Mouse (Mus musculus): ENCODE data around the gene Il1rap. TPM values are rescaled to one million over a fixed set of nuclear protein-coding genes. Genes with fewer than 3 reads are reported as not detected.

Il1rap gene
- polyA plus RNA-seq, 1 experiment from 2014 or later: 14.3 TPM

DNA sequence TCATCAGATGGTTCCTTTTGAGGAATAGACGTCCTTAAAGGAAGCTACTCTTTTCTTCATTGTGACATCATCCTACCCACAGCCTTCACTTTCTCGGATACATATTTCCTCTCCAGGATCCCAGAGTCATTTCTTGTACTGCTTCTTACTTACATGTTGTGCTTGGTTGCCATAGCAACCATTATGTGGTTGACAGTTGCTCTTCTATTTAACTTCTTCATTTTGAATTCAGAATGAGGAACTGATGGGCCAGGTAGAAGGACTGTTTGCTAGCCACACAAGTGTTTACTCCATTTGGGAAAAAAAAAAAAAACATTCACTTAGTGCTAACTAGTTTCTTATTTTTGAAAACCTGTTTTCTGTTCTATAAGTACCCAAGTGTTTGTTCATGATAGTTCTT is 108.3 kb downstream of the Il1rap start:
- DNase-seq (ENCODE audit: low read depth, low spot score): no peak
- in situ Hi-C loops (cut with MboI; ENCODE audit: low pct_unique_long_range_greater_than_20kb): no loop called here
- no peaks in the 10 kb centered on the region for H3K27me3 ChIP-seq
- no peak for ATAC-seq
- no peak for TF ChIP-seq CTCF (IDR thresholded peaks at IDR 0.05)
- CTCF ChIA-PET: no interaction called here
- POLR2A ChIA-PET: no interaction called here

DNA sequence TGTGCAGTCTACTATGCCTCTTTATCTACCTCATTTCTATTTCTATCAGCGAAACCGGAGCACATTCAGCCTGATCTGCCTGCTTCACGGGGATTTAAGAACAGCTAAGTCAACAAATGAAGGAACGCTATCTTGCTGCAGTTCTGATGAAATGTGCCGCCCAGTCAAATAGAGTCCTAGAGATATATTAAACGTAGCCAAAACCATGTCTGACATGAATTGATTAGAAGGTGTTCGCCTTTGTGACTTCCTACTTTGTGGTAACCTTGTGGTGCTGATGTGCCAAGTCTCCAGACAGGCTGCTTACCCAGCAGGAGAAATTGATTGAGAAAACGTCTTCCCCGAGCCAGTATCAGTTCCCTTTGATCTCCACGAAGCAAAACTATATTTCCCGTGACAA is 109.8 kb downstream of the Il1rap start:
- in situ Hi-C loops (cut with MboI; ENCODE audit: low pct_unique_long_range_greater_than_20kb): no loop called here
- CTCF ChIA-PET: interaction anchor here (0.9 kb wide), 1 partner anchor 10 kb away, joined by 3 read pairs; no protein-coding TSS in a partner anchor

DNA sequence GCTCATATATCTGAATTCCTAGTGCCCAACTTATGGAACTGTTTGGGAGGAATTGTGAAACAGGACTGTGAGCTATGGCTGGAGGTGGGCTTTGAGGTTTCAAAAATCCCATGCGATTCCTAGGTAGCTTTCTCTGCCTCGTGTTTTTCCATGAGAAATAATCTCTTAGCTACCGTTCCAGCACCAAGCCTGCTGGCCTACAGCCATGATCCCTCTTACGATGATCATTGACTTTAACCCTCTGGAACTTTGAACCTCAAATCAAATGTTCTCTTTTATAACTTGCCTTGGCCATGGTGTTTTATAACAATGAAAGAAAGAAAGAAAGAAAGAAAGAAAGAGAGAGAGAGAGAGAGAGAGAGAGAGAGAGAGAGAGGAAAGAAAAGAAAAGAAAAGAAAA is 116.6 kb downstream of the Il1rap start:
- no peak for DNase-seq (ENCODE audit: low read depth, low spot score)
- ChIA-PET CTCF (interaction anchor here (1.5 to 1.7 kb wide), 2 partner anchors 14 to 26 kb away, joined by 4 read pairs; no protein-coding TSS in a partner anchor), POLR2A (no interaction called here)
- no peaks in the 10 kb centered on the region for H3K27me3 ChIP-seq
- ATAC-seq: no peak
- in situ Hi-C loops (cut with MboI; ENCODE audit: low pct_unique_long_range_greater_than_20kb): no loop called here
- no peak for TF ChIP-seq CTCF (IDR thresholded peaks at IDR 0.05)

More for the DNA sequence above, 109.8 kb downstream of the Il1rap start:
- ATAC-seq: no peak
- POLR2A ChIA-PET: no interaction called here
- no peak for TF ChIP-seq CTCF (IDR thresholded peaks at IDR 0.05)
- H3K27me3 ChIP-seq: no peaks in the 10 kb centered on the region
- no peak for DNase-seq (ENCODE audit: low read depth, low spot score)

DNA sequence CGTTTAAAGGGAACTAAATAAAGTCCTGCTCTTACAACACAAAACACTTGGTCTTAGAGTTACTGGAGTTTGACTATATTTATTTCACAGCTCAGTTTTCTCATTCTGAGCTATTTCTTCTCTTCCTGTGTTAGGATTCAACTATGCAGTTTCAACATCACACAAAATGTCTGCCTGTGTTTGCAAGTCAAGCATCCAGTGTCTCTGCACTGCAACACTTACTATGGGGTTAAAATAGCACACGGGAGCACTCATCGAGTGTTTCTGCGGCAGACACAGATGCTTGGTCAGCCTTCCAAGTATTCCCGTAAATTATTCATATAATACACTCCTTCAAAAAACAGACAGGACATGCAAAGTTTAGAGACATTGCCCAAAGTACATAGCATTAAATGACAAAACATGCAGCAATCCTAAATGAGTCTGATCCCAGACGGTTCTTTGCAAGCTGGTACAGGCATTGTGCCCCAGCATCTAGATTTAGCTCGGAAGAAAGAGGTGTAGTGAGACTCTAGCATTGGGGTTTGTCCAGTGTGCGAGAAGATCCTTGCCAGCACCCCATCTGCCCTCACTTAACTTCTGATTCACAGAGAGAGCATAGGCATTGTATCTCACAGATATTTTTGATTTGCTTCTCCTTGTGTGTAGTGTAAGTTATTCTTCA is 119.1 kb downstream of the Il1rap start:
- ATAC-seq (no peak), DNase-seq (ENCODE audit: low read depth, low spot score) (no peak)
- CTCF ChIA-PET: interaction anchor here (0.8 kb wide), 1 partner anchor 10 kb away, joined by 3 read pairs; no protein-coding TSS in a partner anchor
- H3K27me3 ChIP-seq: no peaks in the 10 kb centered on the region
- TF ChIP-seq CTCF (IDR thresholded peaks at IDR 0.05): no peak
- POLR2A ChIA-PET: no interaction called here
- in situ Hi-C loops (cut with MboI; ENCODE audit: low pct_unique_long_range_greater_than_20kb): no loop called here

DNA sequence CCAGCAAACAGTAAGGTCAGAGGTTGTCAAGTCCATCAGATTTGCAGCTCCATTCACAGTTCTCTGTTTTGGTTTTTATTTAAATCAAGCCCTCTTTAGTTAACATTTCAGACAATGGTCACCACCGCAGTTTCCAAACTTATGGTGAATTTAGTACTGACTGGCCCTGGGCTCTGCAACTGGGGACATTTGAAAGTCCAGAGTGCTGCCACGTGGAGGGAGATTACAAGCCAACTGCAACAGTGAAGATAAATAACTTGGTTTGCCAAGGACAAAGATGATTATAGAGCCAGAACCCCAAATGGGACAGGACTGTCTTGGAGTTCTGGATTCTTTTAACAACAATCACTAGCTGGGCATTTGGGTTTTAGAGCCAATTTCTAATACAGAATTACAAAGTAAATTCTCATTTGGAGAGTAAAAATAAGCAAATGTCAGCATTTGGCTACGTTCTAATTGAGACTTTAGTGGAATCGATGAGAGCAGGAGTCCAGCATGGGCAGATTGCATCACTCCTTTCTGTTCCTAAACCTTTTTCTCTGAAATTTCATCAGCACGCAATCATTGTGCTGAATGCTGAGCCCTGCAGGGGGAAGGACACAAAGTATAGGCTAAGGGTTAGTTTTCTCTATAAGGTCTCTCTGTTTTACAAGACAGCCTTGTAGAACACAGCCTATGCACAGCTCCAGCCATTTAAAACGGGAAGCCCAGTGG is 124.3 kb downstream of the Il1rap start:
- H3K27me3 ChIP-seq: no peaks in the 10 kb centered on the region
- DNase-seq (ENCODE audit: low read depth, low spot score) (no peak), ATAC-seq (no peak)
- ChIA-PET POLR2A (no interaction called here), CTCF (no interaction called here)
- in situ Hi-C loops (cut with MboI; ENCODE audit: low pct_unique_long_range_greater_than_20kb): no loop called here
- no peak for TF ChIP-seq CTCF (IDR thresholded peaks at IDR 0.05)

DNA sequence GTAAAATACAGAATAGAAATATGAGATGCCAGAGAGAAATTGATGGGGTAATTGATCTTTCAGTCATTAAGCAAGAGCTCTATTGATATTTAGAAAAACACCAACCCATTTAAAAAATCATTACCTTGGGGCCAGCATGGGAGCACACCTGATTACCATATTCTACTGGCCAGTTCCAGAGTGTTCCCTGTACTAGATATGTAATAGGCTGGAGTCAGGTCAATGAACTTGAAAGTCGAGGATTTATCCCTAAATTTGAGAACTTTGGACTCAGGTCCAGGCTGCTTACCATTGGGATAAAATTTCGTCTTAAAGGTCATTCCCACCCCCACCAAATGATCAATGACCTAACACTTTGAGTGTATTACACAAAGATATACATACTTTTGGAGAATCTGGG is 125.0 kb downstream of the Il1rap start:
- no peak for DNase-seq (ENCODE audit: low read depth, low spot score)
- POLR2A ChIA-PET: no interaction called here
- CTCF ChIA-PET: no interaction called here

DNA sequence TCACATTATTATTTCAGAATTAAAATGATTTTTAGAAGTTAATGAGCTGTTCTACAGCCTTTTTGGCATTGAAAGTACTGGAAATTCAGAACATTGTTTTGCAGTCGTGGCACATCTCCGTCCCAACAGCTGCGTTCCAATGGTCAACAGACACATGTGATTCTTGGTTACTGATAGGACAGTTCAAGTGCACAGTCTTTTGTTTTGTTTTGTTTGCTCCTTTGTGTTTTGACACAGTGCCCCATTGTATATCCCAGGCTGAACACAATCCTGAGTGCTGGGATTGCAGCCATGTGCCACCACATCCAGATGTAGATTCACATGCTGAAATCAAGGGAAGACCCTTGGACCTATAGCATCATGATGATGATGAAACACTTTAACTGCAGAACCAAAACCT is 129.4 kb downstream of the Il1rap start:
- POLR2A ChIA-PET: no interaction called here
- ATAC-seq (no peak), DNase-seq (ENCODE audit: low read depth, low spot score) (no peak)
- in situ Hi-C loops (cut with MboI; ENCODE audit: low pct_unique_long_range_greater_than_20kb): no loop called here
- no peaks in the 10 kb centered on the region for H3K27me3 ChIP-seq
- CTCF ChIA-PET: no interaction called here
- TF ChIP-seq CTCF (IDR thresholded peaks at IDR 0.05): no peak

More for the DNA sequence above, 125.0 kb downstream of the Il1rap start:
- ATAC-seq: no peak
- TF ChIP-seq CTCF (IDR thresholded peaks at IDR 0.05): no peak
- in situ Hi-C loops (cut with MboI; ENCODE audit: low pct_unique_long_range_greater_than_20kb): no loop called here
- no peaks in the 10 kb centered on the region for H3K27me3 ChIP-seq

DNA sequence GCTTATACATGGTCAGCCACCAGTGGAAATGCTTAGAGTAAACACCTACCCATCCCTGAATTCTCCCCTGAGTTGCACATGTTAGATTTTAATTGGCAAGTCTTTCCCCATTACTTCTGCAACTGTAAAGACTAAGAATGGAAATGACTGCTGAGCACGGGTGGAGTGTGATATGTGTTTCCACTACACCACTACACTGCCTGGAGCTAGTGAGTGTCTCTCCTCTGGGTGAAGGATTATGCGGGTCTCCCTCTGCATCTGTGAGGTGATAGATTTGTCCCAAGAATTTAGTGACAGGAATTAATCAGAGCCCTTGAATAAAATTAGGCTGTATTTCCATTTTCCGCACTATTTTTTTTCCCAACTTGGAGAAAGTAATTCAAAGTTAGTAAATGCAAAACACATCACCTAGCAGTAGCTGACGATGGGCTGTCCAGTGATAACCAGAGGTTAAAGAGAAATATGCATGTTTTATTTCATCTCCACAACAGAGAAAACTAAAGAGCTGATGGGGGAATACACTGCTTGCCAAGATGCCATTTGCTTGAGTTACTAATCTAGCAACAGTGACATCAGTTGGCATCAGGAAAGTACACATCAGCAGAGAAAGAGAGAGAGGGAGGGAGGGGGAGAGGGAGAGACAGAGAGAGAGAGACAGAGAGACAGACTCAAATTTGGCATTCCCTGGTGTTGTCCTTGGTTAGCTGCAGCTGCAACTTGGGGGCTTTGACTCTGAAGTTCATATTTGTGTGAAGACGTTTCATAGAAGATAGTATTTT is 132.2 kb downstream of the Il1rap start:
- no peak for DNase-seq (ENCODE audit: low read depth, low spot score)
- no peak for ATAC-seq
- no peaks in the 10 kb centered on the region for H3K27me3 ChIP-seq
- CTCF ChIA-PET: interaction anchor here (1.1 to 1.2 kb wide), 2 partner anchors 10 to 12 kb away, joined by 3 to 4 read pairs; no protein-coding TSS in a partner anchor
- no peak for TF ChIP-seq CTCF (IDR thresholded peaks at IDR 0.05)
- POLR2A ChIA-PET: no interaction called here
- in situ Hi-C loops (cut with MboI; ENCODE audit: low pct_unique_long_range_greater_than_20kb): no loop called here

DNA sequence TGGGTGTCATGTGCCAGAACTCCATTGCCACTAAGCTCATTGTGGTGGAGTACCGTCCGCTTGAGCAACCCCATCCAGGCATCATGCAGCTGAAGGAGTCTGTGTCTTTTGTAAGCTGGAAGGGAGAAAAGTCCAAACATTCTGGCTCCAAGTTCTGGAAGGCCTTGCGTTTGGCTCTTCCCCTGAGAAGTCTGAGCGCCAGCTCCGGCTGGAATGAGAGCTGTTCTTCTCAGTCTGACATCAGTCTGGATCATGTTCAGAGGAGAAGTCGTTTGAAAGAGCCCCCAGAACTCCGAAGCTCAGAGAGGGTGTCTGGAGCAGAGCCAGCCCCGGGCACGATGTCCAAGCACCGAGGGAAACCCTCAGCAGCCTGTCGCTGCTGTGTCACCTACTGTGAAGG is 141.0 kb downstream of the Il1rap start:
- no peak for ATAC-seq
- ChIA-PET POLR2A (no interaction called here), CTCF (interaction anchor here (0.6 kb wide), 1 partner anchor 42 kb away, joined by 3 read pairs; no protein-coding TSS in a partner anchor)
- TF ChIP-seq CTCF (IDR thresholded peaks at IDR 0.05): no peak
- no peaks in the 10 kb centered on the region for H3K27me3 ChIP-seq
- DNase-seq (ENCODE audit: low read depth, low spot score): no peak
- in situ Hi-C loops (cut with MboI; ENCODE audit: low pct_unique_long_range_greater_than_20kb): no loop called here

DNA sequence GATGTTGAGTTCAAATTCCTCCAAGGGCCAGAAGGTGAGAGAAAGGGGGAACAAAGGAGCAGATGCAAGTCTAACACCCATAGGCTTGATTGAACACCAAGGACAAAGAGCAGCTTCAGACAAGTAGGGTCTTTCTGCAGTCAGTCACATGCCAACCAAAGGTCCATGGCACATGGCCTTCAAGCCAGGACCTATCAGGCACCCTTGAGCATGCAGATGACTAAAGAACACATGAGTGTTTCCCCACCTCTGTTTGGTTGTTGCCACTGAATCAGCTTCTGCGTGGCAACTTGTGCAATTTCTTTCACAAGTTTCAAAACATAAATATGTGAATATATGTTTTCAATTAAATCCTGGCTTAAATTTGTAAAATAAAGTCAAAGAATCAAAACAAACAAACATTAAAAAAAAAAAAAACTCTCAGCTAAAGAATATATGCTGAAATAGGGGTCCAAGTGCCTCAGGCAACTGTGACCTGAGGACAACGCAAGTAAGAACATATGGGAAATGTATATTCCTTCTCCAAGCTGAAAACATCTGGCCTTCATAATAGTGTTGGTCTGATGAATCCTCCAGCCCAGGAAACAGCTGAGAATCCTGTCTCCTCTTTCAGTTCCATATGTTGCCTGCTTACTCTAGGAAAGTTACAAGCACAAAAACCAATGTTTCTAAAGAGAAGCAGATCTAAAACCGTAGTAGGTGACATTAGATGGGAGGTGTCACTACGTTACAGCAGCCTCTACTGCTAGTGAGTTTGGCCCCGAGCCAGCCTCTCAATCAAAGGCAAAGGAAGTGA is 142.6 kb downstream of the Il1rap start:
- TF ChIP-seq CTCF (IDR thresholded peaks at IDR 0.05): no peak
- ATAC-seq: no peak
- H3K27me3 ChIP-seq: no peaks in the 10 kb centered on the region
- ChIA-PET CTCF (interaction anchor here (1.1 kb wide), 1 partner anchor 27 kb away, joined by 4 read pairs; no protein-coding TSS in a partner anchor), POLR2A (interaction anchor here (0.7 kb wide), 1 partner anchor 324 kb away, joined by 3 read pairs; no protein-coding TSS in a partner anchor)
- in situ Hi-C loops (cut with MboI; ENCODE audit: low pct_unique_long_range_greater_than_20kb): no loop called here
- DNase-seq (ENCODE audit: low read depth, low spot score): no peak
